Mouse (Mus musculus) spleen, adult 2 months (tissue): Measurements from ENCODE around the gene Mecr.

Experiments
- CTCF ChIP-seq: fragments of 200-500 bp; IDR thresholded peaks from 2 replicates; pipeline ENCODE4 v1.5.1; 2011; ENCODE audit warnings: mild to moderate bottlenecking, inconsistent platforms; ENCODE audit not compliant: insufficient read depth, insufficient read length, insufficient replicate concordance; ENCODE audit errors: extremely low read depth
- POLR2A ChIP-seq: fragments of 200-500 bp; IDR thresholded peaks from 2 replicates; pipeline ENCODE4 v1.6.1; 2011; ENCODE audit warnings: low read depth, low read length, inconsistent platforms

GRCm38 (mm10) chr4:131797483-131797882 is 45.8 kb upstream of the Mecr start:
- TF ChIP-seq CTCF, result no peak
- no peak for TF ChIP-seq POLR2A
